Mouse (Mus musculus): ENCODE results near the gene Sptbn1.

The Sptbn1 gene

GRCm38 (mm10) chr11:30267892-30268647, at the start of gene Sptbn1:
Gene Sptbn1 (minus strand): TSS chr11:30268175.
- DNase-seq = peak; percentile 31 to 50

- DNase-seq = no peak
Measured at GRCm38 (mm10) chr11:30294279-30294678, 26.3 kb upstream of the Sptbn1 start.

- DNase-seq = no peak
Measured at GRCm38 (mm10) chr11:30292221-30293160, 24.5 kb upstream of the Sptbn1 start.

- DNase-seq = no peak
Measured at GRCm38 (mm10) chr11:30291155-30291554, 23.2 kb upstream of the Sptbn1 start.

- no peak for DNase-seq
Measured at GRCm38 (mm10) chr11:30289470-30290431, 21.8 kb upstream of the Sptbn1 start.

- no peak for DNase-seq
Measured at GRCm38 (mm10) chr11:30288075-30288474, 20.1 kb upstream of the Sptbn1 start.

GRCm38 (mm10) chr11:30283710-30284109, 15.7 kb upstream of the Sptbn1 start:
- no peak for DNase-seq

GRCm38 (mm10) chr11:30281096-30281495, 13.1 kb upstream of the Sptbn1 start:
- DNase-seq = no peak

- no peak for DNase-seq
Measured at GRCm38 (mm10) chr11:30279278-30279677, 11.3 kb upstream of the Sptbn1 start.

- no peak for DNase-seq
Measured at GRCm38 (mm10) chr11:30275436-30276031, 7.6 kb upstream of the Sptbn1 start.

GRCm38 (mm10) chr11:30269524-30269923, 1.5 kb upstream of the Sptbn1 start:
- DNase-seq = no peak

GRCm38 (mm10) chr11:30268648-30269375, 837 bp upstream of the Sptbn1 start:
- DNase-seq = no peak

GRCm38 (mm10) chr11:30267036-30267891, 711 bp downstream of the Sptbn1 start:
- peak; percentile 25 to 37 for DNase-seq

GRCm38 (mm10) chr11:30266691-30267035, 1.3 kb downstream of the Sptbn1 start:
- DNase-seq = no peak

- DNase-seq = no peak
Measured at GRCm38 (mm10) chr11:30265666-30266065, 2.3 kb downstream of the Sptbn1 start.

GRCm38 (mm10) chr11:30263627-30264026, 4.3 kb downstream of the Sptbn1 start:
- no peak for DNase-seq

GRCm38 (mm10) chr11:30258739-30259350, 9.1 kb downstream of the Sptbn1 start:
- no peak for DNase-seq

- no peak for DNase-seq
Measured at GRCm38 (mm10) chr11:30257812-30258211, 10.2 kb downstream of the Sptbn1 start.

GRCm38 (mm10) chr11:30257085-30257484, 10.9 kb downstream of the Sptbn1 start:
- no peak for DNase-seq

GRCm38 (mm10) chr11:30256491-30256890, 11.5 kb downstream of the Sptbn1 start:
- no peak for DNase-seq
